Mouse (Mus musculus) liver, adult 2 months (tissue): ENCODE data around the gene Cep126. TPM values are rescaled to one million over a fixed set of nuclear protein-coding genes. Genes with fewer than 3 reads are reported as not detected.

Experiments
- DNase-seq: peaks from one replicate; pipeline ENCODE4 v3.0.0-alpha.2; 2011; ENCODE audit warnings: low read depth, low spot score; ENCODE audit errors: extremely low read depth
- H3K27ac ChIP-seq: fragments of 200-500 bp; replicated peaks from 2 replicates; pipeline ENCODE4 v1.5.1; 2012; ENCODE audit warnings: low read depth, mild to moderate bottlenecking, control low read depth, inconsistent platforms, low read length; ENCODE audit not compliant: insufficient read depth
- H3K27me3 ChIP-seq: fragments of 200-500 bp; 2 replicates; pipeline ENCODE4 v1.6.1; 2012; ENCODE audit warnings: mild to moderate bottlenecking, moderate library complexity, low read length, inconsistent platforms; ENCODE audit not compliant: control insufficient read depth, insufficient read depth
- H3K36me3 ChIP-seq: fragments of 200-500 bp; 2 replicates; pipeline ENCODE4 v1.6.1; 2012; ENCODE audit warnings: low read length, inconsistent platforms; ENCODE audit not compliant: control insufficient read depth, insufficient read depth
- H3K4me1 ChIP-seq: fragments of 200-500 bp; 2 replicates; pipeline ENCODE4 v1.6.1; 2011; ENCODE audit warnings: low read length; ENCODE audit not compliant: control insufficient read depth, insufficient read depth
- H3K4me3 ChIP-seq: fragments of 200-500 bp; 2 replicates; pipeline ENCODE4 v1.5.1; 2011; ENCODE audit warnings: low read depth, mild to moderate bottlenecking, control low read depth, low read length, moderate library complexity; ENCODE audit not compliant: insufficient read depth
- H3K79me2 ChIP-seq: fragments of 200-500 bp; 2 replicates; pipeline ENCODE4 v1.6.1; 2012; ENCODE audit warnings: inconsistent platforms, mild to moderate bottlenecking, low read length, moderate library complexity; ENCODE audit not compliant: control insufficient read depth, insufficient read depth
- H3K9ac ChIP-seq: fragments of 200-500 bp; 2 replicates; pipeline ENCODE4 v1.6.1; 2012; ENCODE audit warnings: low read depth, mild to moderate bottlenecking, control low read depth, inconsistent platforms, low read length
- CTCF ChIP-seq: fragments of 200-500 bp; IDR thresholded peaks from 2 replicates; pipeline ENCODE4 v1.5.1; 2011; ENCODE audit warnings: low read depth, low read length, control low read depth
- POLR2A ChIP-seq: fragments of 200-500 bp; IDR thresholded peaks from 2 replicates; pipeline ENCODE4 v1.6.1; 2011; ENCODE audit warnings: low read length, control low read depth; ENCODE audit not compliant: insufficient read depth; ENCODE audit errors: extremely low read depth
- WGBS: fragments of 180-500 bp; shearing (Covaris S2); methylation state at CpG from one replicate; pipeline ENCODE4 v1.1.7; 2018; 5-methylcytosine and 5-hydroxymethylcytosine counted together
- polyA plus RNA-seq: library from polyadenylated mRNA; depleted of rRNA; stranded (reverse); fragments of >200 nt; gene quantifications from 2 replicates; pipeline ENCODE4 v1.2.3, GENCODE M21; 2012; rRNA removed
- total RNA-seq: library from RNA; depleted of rRNA; stranded (reverse); fragments of >200 nt; gene quantifications from 2 replicates; pipeline ENCODE4 v1.2.3, GENCODE M21; 2014; rRNA removed

The Cep126 gene
- total and polyA plus RNA-seq, 2 experiments, result 0.02 to 0.37 TPM

DNA sequence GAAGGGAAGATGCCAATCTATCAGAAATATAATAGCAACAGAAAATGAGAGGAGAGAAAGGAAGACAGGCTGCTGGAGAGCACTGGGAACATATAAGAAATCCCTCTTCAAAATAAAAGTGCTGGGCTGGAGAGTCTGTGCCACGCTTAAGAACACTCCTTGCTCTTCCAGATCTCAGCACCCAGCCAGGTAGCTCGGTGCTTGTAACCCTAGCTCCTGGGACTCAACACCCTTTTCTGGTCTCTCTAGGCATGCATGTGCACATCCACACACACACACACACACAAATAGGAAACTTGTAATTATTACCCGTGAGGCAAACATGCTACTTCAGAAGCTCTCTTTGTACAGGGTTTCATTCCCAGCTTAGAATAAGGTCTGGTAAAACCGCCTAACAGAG lies 99.0 kb downstream of the Cep126 start:
- 72% methylated on average over 4 of the region's 4 CpGs for WGBS
- no peaks in the 10 kb centered on the region for H3K79me2 ChIP-seq
- H3K27me3 ChIP-seq, result no peaks in the 10 kb centered on the region
- H3K4me1 ChIP-seq, result no peaks in the 10 kb centered on the region
- TF ChIP-seq CTCF (no peak), POLR2A (no peak)
- no peak overlapping the region for H3K27ac ChIP-seq
- no peak for DNase-seq
- H3K9ac ChIP-seq, result no peak overlapping the region
- H3K36me3 ChIP-seq, result no peaks in the 10 kb centered on the region
- no peak overlapping the region for H3K4me3 ChIP-seq

DNA sequence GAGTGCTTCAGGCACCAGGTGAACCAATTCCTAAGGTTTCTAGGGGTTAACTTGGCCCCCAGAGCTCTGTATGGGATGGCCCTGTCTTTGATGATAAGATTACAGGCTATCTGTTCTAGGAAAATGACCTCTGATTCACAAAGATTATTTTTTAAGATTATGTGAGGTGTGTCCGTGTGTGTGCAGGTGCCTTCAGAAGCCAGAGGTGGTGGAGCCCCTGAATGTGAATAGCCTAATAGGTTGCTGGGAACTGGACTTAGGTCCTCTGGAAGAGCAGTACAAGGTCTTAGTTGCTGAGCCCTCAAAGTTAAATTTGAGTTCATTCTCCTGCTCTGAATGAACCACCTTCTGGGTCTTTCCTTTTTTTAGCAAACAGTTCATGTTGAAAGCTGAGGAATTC lies 100.0 kb downstream of the Cep126 start:
- H3K9ac ChIP-seq, result no peak overlapping the region
- H3K79me2 ChIP-seq, result no peaks in the 10 kb centered on the region
- no peaks in the 10 kb centered on the region for H3K27me3 ChIP-seq
- H3K27ac ChIP-seq, result no peak overlapping the region
- H3K36me3 ChIP-seq, result no peaks in the 10 kb centered on the region
- no peak overlapping the region for H3K4me3 ChIP-seq
- WGBS, result 67% methylated on average over 1 of the region's 1 CpGs
- no peak for TF ChIP-seq CTCF
- TF ChIP-seq POLR2A, result no peak
- H3K4me1 ChIP-seq, result no peaks in the 10 kb centered on the region
- no peak for DNase-seq

DNA sequence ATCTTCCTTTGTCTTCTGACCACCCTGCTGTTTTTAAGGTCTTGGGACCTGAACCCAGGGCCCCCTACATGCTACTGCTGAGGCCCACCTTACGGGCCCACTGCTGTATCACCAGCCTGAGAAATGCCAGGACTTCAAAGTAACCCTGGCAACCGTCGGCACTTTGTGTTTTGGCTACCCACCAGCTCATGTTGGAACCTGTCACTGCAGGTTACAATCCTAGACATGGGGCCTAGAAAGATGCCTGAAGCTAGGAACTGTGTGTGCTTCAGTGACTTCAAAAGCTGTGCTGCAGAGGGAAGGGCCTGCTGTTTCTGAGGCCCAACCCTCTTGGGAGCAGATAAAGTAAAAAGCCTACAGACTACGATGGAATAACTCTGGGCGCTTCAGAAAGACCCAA lies 101.2 kb downstream of the Cep126 start:
- no peak overlapping the region for H3K9ac ChIP-seq
- DNase-seq, result no peak
- H3K79me2 ChIP-seq, result no peaks in the 10 kb centered on the region
- H3K27me3 ChIP-seq, result no peaks in the 10 kb centered on the region
- no peaks in the 10 kb centered on the region for H3K36me3 ChIP-seq
- no peak overlapping the region for H3K27ac ChIP-seq
- 93% methylated on average over 5 of the region's 5 CpGs for WGBS
- no peak overlapping the region for H3K4me3 ChIP-seq
- no peak for TF ChIP-seq CTCF
- no peaks in the 10 kb centered on the region for H3K4me1 ChIP-seq

Other genes starting within 250 kb of the Cep126 start
- gene Yap1, start 129.7 kb downstream of the Cep126 start, total RNA-seq, result 21.6 and 27.3 TPM in 2 replicates
- gene Yap1, start 129.7 kb downstream of the Cep126 start, polyA plus RNA-seq, result 27.9 and 32.0 TPM in 2 replicates
- gene Cfap300, start 91.5 kb downstream of the Cep126 start, total RNA-seq, result 0.34 and 0.74 TPM in 2 replicates
- gene Cfap300, start 91.5 kb downstream of the Cep126 start, polyA plus RNA-seq, result 0.17 and 0.20 TPM in 2 replicates